Mouse (Mus musculus): ENCODE data around the gene Wfdc1.

The Wfdc1 gene

GRCm38 (mm10) chr8:119666219-119666951 lies at the start of gene Wfdc1:
Gene Wfdc1 (plus strand): TSS chr8:119666365.
- DNase-seq (ENCODE audit: low spot score in 2 of 2): no peak

- no peak for DNase-seq (ENCODE audit: low spot score in 2 of 2)
Observed at GRCm38 (mm10) chr8:119616811-119617210, 49.4 kb upstream of the Wfdc1 start.

GRCm38 (mm10) chr8:119617586-119617985 lies 48.6 kb upstream of the Wfdc1 start:
- DNase-seq (ENCODE audit: low spot score in 2 of 2): no peak

- DNase-seq (ENCODE audit: low spot score in 2 of 2): no peak
Observed at GRCm38 (mm10) chr8:119618887-119619286, 47.3 kb upstream of the Wfdc1 start.

GRCm38 (mm10) chr8:119620116-119620840 lies 45.9 kb upstream of the Wfdc1 start:
- no peak for DNase-seq (ENCODE audit: low spot score in 2 of 2)

- DNase-seq (ENCODE audit: low spot score in 2 of 2): no peak
Observed at GRCm38 (mm10) chr8:119620848-119621465, 45.2 kb upstream of the Wfdc1 start.

- DNase-seq (ENCODE audit: low spot score in 2 of 2): no peak
Observed at GRCm38 (mm10) chr8:119622555-119622954, 43.6 kb upstream of the Wfdc1 start.

- no peak for DNase-seq (ENCODE audit: low spot score in 2 of 2)
Observed at GRCm38 (mm10) chr8:119623061-119623460, 43.1 kb upstream of the Wfdc1 start.

GRCm38 (mm10) chr8:119623744-119624143 lies 42.4 kb upstream of the Wfdc1 start:
- no peak for DNase-seq (ENCODE audit: low spot score in 2 of 2)

- no peak for DNase-seq (ENCODE audit: low spot score in 2 of 2)
Observed at GRCm38 (mm10) chr8:119624916-119625315, 41.2 kb upstream of the Wfdc1 start.

GRCm38 (mm10) chr8:119625788-119626187 lies 40.4 kb upstream of the Wfdc1 start:
- no peak for DNase-seq (ENCODE audit: low spot score in 2 of 2)

GRCm38 (mm10) chr8:119627199-119627598 lies 39.0 kb upstream of the Wfdc1 start:
- no peak for DNase-seq (ENCODE audit: low spot score in 2 of 2)

GRCm38 (mm10) chr8:119627613-119628359 lies 38.4 kb upstream of the Wfdc1 start:
- no peak for DNase-seq (ENCODE audit: low spot score in 2 of 2)

- no peak for DNase-seq (ENCODE audit: low spot score in 2 of 2)
Observed at GRCm38 (mm10) chr8:119630841-119631240, 35.3 kb upstream of the Wfdc1 start.

- DNase-seq (ENCODE audit: low spot score in 2 of 2): no peak
Observed at GRCm38 (mm10) chr8:119632246-119632645, 33.9 kb upstream of the Wfdc1 start.

GRCm38 (mm10) chr8:119632909-119633308 lies 33.3 kb upstream of the Wfdc1 start:
- no peak for DNase-seq (ENCODE audit: low spot score in 2 of 2)

- no peak for DNase-seq (ENCODE audit: low spot score in 2 of 2)
Observed at GRCm38 (mm10) chr8:119634616-119635336, 31.4 kb upstream of the Wfdc1 start.

GRCm38 (mm10) chr8:119635378-119635777 lies 30.8 kb upstream of the Wfdc1 start, which contains the start of gene Kcng4:
Gene Kcng4 (minus strand): TSS chr8:119635680.
- DNase-seq (ENCODE audit: low spot score in 2 of 2): no peak

- no peak for DNase-seq (ENCODE audit: low spot score in 2 of 2)
Observed at GRCm38 (mm10) chr8:119635958-119636357, 30.2 kb upstream of the Wfdc1 start.

GRCm38 (mm10) chr8:119636766-119637165 lies 29.4 kb upstream of the Wfdc1 start:
- DNase-seq (ENCODE audit: low spot score in 2 of 2): no peak

GRCm38 (mm10) chr8:119637381-119637780 lies 28.8 kb upstream of the Wfdc1 start:
- DNase-seq (ENCODE audit: low spot score in 2 of 2): no peak

All from spleen, postnatal 14 days (tissue).